Mouse (Mus musculus): ENCODE results near the gene Gm3476. TPM values are rescaled to one million over a fixed set of nuclear protein-coding genes. Genes with fewer than 3 reads are reported as not detected.

Gene Gm3476
- total RNA-seq (2023), result not detected

GRCm38 (mm10) chr14:6125707-6126106 lies at the start of gene Gm3476:
Gene Gm3476, minus strand, starts transcription at chr14:6125807.

GRCm38 (mm10) chr14:6108272-6108925 lies 17.2 kb downstream of the Gm3476 start, which contains the start of gene Gm3468:
Gene Gm3468, minus strand, starts transcription at chr14:6108665.

GRCm38 (mm10) chr14:6093842-6094241 lies 31.8 kb downstream of the Gm3476 start, which contains the start of gene Gm8206:
Gene Gm8206, minus strand, starts transcription at chr14:6093942.

GRCm38 (mm10) chr14:6058167-6058566 lies 67.4 kb downstream of the Gm3476 start, which contains the start of gene Gm6337:
Gene Gm6337, minus strand, starts transcription at chr14:6058267.

Other genes starting within 250 kb of the Gm3476 start
- gene Gm8237, start 245.4 kb downstream of the Gm3476 start, total RNA-seq (2023), result not detected
- not detected for gene Gm3248, start 164.1 kb downstream of the Gm3476 start, total RNA-seq (2023)
- gene Gm3453, start 146.7 kb downstream of the Gm3476 start, total RNA-seq (2023), result not detected
- gene Gm6337, start 67.5 kb downstream of the Gm3476 start, total RNA-seq (2023), result not detected
- gene Gm8206, start 31.9 kb downstream of the Gm3476 start, total RNA-seq (2023), result not detected
- gene Gm3468, start 17.1 kb downstream of the Gm3476 start, total RNA-seq (2023), result not detected
- not detected for gene Gm21560, start 93.5 kb upstream of the Gm3476 start, total RNA-seq (2023)
- not detected for gene Gm3411, start 161.4 kb upstream of the Gm3476 start, total RNA-seq (2023)
- gene Gm21103, start 179.0 kb upstream of the Gm3476 start, total RNA-seq (2023), result not detected
- not detected for gene Gm3618, start 217.9 kb upstream of the Gm3476 start, total RNA-seq (2023)